Mouse (Mus musculus): ENCODE results near the gene Olfr694. TPM values are rescaled to one million over a fixed set of nuclear protein-coding genes. Genes with fewer than 3 reads are reported as not detected.
"Not testable (repeated sequence)": the region's sequence is repeated elsewhere in the genome, so short reads cannot be mapped to it uniquely, and the experiment has no call there.

Olfr694 gene
- 0.12 TPM in 1 of 2 replicates, not detected in the other for total RNA-seq (2017)

- ATAC-seq (ENCODE audit: extremely low read depth, insufficient number of reproducible peaks, low FRiP score, poor library complexity, severe bottlenecking), result no peak
These were observed at the start of gene Olfr694 for GRCm38 (mm10) chr7:106691714-106692113. Olfr694 (minus strand) TSS chr7:106691814.

- ATAC-seq (ENCODE audit: extremely low read depth, insufficient number of reproducible peaks, low FRiP score, poor library complexity, severe bottlenecking), result no peak
These were observed 45.4 kb upstream of the Olfr694 start for GRCm38 (mm10) chr7:106737028-106737427.

- no peak for ATAC-seq (ENCODE audit: extremely low read depth, insufficient number of reproducible peaks, low FRiP score, poor library complexity, severe bottlenecking)
These were observed 42.1 kb upstream of the Olfr694 start for GRCm38 (mm10) chr7:106733717-106734116.

- ATAC-seq (ENCODE audit: extremely low read depth, insufficient number of reproducible peaks, low FRiP score, poor library complexity, severe bottlenecking), result not testable (repeated sequence)
These were observed 34.0 kb upstream of the Olfr694 start for GRCm38 (mm10) chr7:106725654-106726053.

GRCm38 (mm10) chr7:106716296-106716695, 24.7 kb upstream of the Olfr694 start, which contains the start of gene Olfr695:
Olfr695 (minus strand) TSS chr7:106716396.
- ATAC-seq (ENCODE audit: extremely low read depth, insufficient number of reproducible peaks, low FRiP score, poor library complexity, severe bottlenecking), result no peak

- peak; percentile 88 for ATAC-seq (ENCODE audit: extremely low read depth, insufficient number of reproducible peaks, low FRiP score, poor library complexity, severe bottlenecking)
These were observed 19.8 kb upstream of the Olfr694 start for GRCm38 (mm10) chr7:106711463-106711862.

- ATAC-seq (ENCODE audit: extremely low read depth, insufficient number of reproducible peaks, low FRiP score, poor library complexity, severe bottlenecking), result not testable (repeated sequence)
These were observed 16.1 kb upstream of the Olfr694 start for GRCm38 (mm10) chr7:106707705-106708104.

GRCm38 (mm10) chr7:106696891-106697290, 5.3 kb upstream of the Olfr694 start:
- no peak for ATAC-seq (ENCODE audit: extremely low read depth, insufficient number of reproducible peaks, low FRiP score, poor library complexity, severe bottlenecking)

GRCm38 (mm10) chr7:106692976-106693375, 1.4 kb upstream of the Olfr694 start:
- no peak for ATAC-seq (ENCODE audit: extremely low read depth, insufficient number of reproducible peaks, low FRiP score, poor library complexity, severe bottlenecking)

GRCm38 (mm10) chr7:106685382-106685781, 6.2 kb downstream of the Olfr694 start:
- no peak for ATAC-seq (ENCODE audit: extremely low read depth, insufficient number of reproducible peaks, low FRiP score, poor library complexity, severe bottlenecking)

GRCm38 (mm10) chr7:106680484-106680883, 11.1 kb downstream of the Olfr694 start, which contains the start of gene Olfr693:
Olfr693 (minus strand) TSS chr7:106680584.
- no peak for ATAC-seq (ENCODE audit: extremely low read depth, insufficient number of reproducible peaks, low FRiP score, poor library complexity, severe bottlenecking)

GRCm38 (mm10) chr7:106652344-106652652, 39.3 kb downstream of the Olfr694 start:
- no peak for ATAC-seq (ENCODE audit: extremely low read depth, insufficient number of reproducible peaks, low FRiP score, poor library complexity, severe bottlenecking)

GRCm38 (mm10) chr7:106651555-106652343, 39.9 kb downstream of the Olfr694 start:
- peak; percentile 85 for ATAC-seq (ENCODE audit: extremely low read depth, insufficient number of reproducible peaks, low FRiP score, poor library complexity, severe bottlenecking)

GRCm38 (mm10) chr7:106649774-106650173, 41.8 kb downstream of the Olfr694 start:
- ATAC-seq (ENCODE audit: extremely low read depth, insufficient number of reproducible peaks, low FRiP score, poor library complexity, severe bottlenecking), result no peak

GRCm38 (mm10) chr7:106645261-106645660, 46.4 kb downstream of the Olfr694 start:
- no peak for ATAC-seq (ENCODE audit: extremely low read depth, insufficient number of reproducible peaks, low FRiP score, poor library complexity, severe bottlenecking)

GRCm38 (mm10) chr7:106644222-106644870, 47.3 kb downstream of the Olfr694 start:
- ATAC-seq (ENCODE audit: extremely low read depth, insufficient number of reproducible peaks, low FRiP score, poor library complexity, severe bottlenecking), result peak; percentile 79

- 0 out of 2 replicates have a peak, but pooled peaks have one; percentile 10 for ATAC-seq (ENCODE audit: extremely low read depth, insufficient number of reproducible peaks, low FRiP score, poor library complexity, severe bottlenecking)
These were observed 50.8 kb downstream of the Olfr694 start for GRCm38 (mm10) chr7:106640839-106641238.

- ATAC-seq (ENCODE audit: extremely low read depth, insufficient number of reproducible peaks, low FRiP score, poor library complexity, severe bottlenecking), result no peak
These were observed 56.1 kb downstream of the Olfr694 start for GRCm38 (mm10) chr7:106635560-106635959.
